Mouse (Mus musculus): Measurements from ENCODE around the gene Olfr763. TPM values are rescaled to one million over a fixed set of nuclear protein-coding genes. Genes with fewer than 3 reads are reported as not detected.
"Not testable (repeated sequence)": the region's sequence is repeated elsewhere in the genome, so short reads cannot be mapped to it uniquely, and the experiment has no call there.

Gene Olfr763
- total RNA-seq (2021): not detected
- long read RNA-seq, experiment 1: 0 reads
- long read RNA-seq, experiment 2: 0 reads

DNA sequence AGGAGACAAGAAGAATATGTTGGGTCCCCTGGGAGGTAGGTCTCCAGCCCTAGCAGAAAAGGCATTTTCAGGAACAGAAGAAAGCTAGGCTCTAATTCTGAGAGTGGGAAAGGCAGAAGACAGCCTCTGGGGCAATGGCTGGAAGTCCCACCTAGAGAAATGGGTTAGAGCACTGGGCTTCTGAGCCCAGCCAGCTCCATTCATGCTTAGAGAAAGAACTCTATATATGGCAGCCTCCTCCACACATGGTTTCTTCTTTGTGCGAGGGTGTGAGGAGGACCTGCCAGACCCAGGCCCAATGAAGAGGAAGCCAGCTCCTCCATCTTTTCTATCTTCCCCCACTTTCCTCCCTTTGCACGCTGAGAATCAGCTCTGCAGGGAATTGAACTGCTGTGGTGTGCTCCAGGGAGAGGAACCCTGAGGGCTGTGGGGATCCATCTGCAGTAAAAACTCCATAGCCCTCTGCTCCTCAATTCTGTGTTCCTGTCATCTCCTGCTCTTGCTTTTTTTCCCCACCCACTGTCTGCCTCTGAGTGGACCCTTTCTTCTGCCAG lies at the start of gene Olfr763:
Gene Olfr763 (plus strand): TSS at position 504 of the 554 bp plus-strand sequence.
- DNase-seq: no peak

GRCm38 (mm10) chr10:128964961-128965360 lies 45.6 kb upstream of the Olfr763 start:
- no peak for DNase-seq

DNA sequence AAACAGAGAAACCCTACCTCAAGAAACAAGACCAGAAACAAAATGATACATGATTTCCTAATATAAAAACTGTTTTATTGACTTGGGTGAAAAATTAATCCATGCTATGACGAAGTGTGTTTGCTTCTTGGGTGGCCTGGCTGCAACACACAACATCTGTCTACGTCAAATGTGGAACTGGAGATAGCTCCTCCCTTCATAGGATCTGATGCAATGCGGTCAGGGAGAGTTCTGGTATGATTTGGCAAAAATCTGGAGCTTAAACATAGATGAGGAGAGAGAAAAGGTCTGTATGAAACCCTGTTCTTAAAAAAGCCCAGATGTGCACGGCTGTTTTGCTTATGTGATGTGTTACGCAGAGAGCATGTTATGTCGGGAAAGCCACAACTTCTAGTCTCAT lies 44.7 kb upstream of the Olfr763 start:
- no peak for DNase-seq

GRCm38 (mm10) chr10:128968341-128968749 lies 42.2 kb upstream of the Olfr763 start:
- DNase-seq: peak in 1 of 2 experiments; percentile 21

GRCm38 (mm10) chr10:128970740-128971250 lies 39.8 kb upstream of the Olfr763 start:
- no peak for DNase-seq

DNA sequence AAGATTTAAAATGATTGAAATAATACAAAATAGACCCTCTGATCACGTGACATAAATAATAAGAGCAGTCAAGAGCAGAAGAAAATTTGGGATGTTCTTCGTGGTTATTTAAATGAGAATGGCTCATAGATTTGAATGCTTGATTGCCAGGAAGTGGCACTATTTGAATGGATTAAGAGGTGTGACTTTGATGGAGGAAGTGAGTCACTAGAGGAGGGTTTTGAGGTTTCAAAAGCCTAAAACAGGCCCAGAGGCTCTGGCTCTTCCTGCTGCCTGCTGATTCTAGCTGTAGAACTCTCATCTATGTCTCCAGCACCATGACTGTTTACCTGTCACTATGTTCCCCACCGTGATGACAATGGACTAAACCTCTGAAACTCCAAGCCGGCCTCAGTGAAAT lies 37.8 kb upstream of the Olfr763 start:
- no peak for DNase-seq

DNA sequence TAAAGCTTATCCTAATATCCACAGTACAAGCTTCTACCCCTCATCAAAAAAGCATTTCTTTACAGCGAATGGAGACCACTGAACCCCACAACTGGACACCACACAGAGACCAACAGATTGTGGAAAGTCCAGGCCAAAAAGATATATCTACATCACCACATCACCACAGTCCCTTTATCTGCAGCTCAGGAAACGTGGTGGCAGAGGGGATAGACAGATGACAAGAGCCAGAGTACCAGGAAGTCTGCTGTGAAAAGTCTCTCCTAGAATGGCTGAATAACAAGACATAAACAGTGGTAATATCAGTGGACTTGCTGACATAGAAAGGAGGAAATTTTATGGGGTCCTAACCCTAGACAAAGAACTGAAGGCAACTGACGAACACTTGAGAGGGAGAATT lies 34.2 kb upstream of the Olfr763 start:
- no peak for DNase-seq

GRCm38 (mm10) chr10:128977522-128978114 lies 33.0 kb upstream of the Olfr763 start:
- peak; percentile 38 to 65 for DNase-seq

- no peak for DNase-seq
Measured at GRCm38 (mm10) chr10:128980644-128981365, 29.8 kb upstream of the Olfr763 start.

DNA sequence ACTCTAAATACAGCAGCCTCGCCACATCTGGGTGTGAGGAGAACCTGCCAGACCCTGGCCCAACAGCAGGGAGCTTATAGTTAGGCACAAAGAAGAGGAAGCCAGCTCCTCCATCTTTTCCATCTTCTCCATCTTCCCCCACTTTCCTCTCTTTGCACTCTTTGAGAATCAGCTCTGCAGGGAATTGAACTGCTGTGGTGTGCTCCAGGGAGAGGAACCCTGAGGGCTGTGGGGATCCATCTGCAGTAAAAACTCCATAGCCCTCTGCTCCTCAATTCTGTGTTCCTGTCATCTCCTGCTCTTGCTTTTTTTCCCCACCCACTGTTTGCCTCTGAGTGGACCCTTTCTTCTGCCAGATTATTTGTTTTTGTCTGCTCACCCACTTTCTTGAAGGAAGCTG lies 21.5 kb upstream of the Olfr763 start, which contains the start of gene Olfr9:
Gene Olfr9 (plus strand): TSS at position 301 of the 400 bp plus-strand sequence.
- not testable (repeated sequence) for DNase-seq

- DNase-seq: not testable (repeated sequence)
Measured at GRCm38 (mm10) chr10:128990129-128990850, 20.3 kb upstream of the Olfr763 start.

DNA sequence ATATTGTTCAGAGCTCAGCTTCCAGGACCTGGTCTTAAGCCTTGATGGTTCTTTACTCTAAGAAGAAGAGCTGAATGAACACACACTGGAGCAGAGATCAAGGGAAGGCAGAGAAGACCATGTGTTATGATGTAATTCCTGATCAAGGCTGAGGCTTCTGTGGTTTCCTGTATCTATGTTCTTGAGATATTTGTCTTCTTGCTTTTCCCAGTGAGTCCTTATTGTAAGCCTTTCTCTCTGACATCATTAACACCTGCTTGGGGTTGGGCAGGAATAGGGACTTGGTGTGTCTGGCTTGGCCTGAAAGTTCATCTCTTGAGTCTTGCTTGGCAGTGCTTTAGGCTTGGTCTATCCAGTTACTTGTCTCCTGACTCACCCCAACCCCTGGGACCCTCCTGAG lies 19.6 kb upstream of the Olfr763 start:
- DNase-seq: no peak

DNA sequence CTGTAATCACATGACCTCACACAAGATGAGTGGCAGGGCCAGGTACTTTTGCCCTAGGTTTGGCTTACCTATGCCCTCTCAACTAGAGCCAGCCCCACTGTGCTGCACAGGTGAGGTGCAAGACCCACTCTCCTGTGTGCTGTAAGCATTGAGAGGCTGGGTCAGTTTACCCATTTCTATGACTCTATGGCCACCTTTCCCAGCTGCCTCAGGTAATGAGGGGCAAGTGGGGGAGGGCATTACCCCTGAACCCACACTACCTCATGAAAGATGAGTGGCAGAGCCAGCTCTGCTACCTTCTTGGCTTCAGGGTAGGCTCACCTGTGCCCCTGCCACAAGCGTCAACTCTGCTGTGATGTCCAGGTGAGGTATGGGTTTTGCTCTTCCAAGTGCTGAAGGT lies 14.8 kb upstream of the Olfr763 start:
- no peak for DNase-seq

- no peak for DNase-seq
Measured at GRCm38 (mm10) chr10:128996523-128997040, 14.0 kb upstream of the Olfr763 start.

GRCm38 (mm10) chr10:129004032-129004920 lies 6.3 kb upstream of the Olfr763 start:
- DNase-seq: no peak

- not testable (repeated sequence) for DNase-seq
Measured at GRCm38 (mm10) chr10:129011511-129011910, 920 bp downstream of the Olfr763 start.

DNA sequence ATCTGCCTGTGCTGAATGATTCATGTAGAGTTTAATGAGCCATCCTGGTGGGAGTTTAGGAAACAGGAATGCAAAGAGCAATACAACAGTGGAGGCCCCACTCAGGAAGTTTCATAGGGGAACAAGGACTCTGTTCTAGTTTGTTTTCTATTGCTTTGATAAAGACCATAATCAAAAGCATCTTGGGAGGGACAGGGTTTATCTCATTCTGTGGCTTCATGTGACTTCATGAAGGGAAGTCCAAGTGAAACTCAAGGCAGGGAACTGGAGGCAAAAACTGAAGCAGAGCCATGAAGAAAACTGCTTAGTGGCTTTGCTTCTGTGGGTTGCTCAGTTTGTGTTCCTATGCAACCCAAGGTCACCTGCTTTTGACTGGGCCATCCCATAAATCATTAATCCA lies 3.9 kb downstream of the Olfr763 start:
- DNase-seq: no peak

DNA sequence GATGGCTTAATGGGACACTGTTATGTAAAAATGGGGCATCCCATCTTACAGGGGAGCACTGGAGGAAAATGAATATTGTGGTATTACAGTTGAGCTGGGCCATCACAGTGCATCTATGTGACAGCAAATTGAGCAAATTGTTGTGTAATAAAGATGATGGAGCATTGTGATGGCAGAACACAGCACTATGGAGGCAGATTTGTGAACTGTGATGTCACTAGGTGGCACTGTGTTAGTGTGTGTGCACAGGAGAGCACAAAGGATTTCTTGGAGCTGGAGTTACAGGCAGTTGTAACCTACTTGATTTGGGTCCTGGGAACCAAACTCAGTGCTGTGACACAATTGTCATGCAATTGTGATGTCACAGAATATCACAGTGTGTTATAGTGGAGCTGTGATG lies 12.7 kb downstream of the Olfr763 start:
- DNase-seq: no peak

DNA sequence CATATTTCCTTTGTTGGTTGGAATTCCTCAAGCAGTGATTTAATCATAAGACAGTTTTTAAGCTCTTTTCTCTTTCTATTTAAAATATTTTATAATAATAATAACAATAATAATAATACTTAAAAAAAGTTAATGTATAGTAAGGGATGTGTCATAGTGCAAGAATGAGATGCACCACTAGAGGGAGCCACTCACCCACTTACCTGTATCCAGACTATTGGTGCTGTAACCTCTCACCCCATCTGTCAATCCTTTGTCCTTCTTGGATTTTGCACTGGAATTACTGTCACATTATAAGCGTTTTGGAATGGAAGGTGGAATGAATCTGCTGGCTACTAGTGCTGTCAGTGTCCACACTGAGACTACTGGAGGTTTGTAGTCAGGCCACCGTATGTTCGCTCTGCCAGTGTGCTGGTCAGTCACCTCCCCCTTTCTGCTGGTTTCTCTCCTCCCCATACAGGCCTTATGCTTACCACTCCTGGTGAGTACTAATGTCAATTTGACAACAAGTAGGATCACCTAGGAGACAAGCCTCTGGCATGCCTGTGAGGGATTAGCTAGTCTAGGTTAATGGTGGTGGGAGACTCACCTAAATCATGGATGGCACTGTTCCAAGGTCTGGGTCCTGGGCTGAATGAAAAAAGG lies 15.5 kb downstream of the Olfr763 start:
- DNase-seq: peak; percentile 21 to 52

DNA sequence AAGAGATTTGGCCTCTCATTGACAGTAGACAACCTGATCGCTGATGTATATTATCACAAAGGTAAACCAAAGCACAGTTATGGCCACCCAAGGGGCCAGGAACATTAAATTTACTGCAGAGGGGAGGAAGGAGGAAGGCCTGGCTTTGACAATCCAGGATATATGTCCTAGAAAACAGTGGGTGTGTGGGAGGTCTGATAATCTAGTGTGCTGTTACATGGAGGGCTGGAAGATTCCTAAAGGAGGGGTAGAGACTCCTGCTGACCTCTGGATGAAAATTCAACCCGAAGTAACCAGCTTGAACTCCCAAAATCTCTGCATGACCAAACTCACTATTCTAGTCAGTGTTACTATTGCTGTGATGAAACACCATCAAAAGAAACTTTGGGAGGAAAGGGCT lies 17.8 kb downstream of the Olfr763 start:
- DNase-seq: no peak

DNA sequence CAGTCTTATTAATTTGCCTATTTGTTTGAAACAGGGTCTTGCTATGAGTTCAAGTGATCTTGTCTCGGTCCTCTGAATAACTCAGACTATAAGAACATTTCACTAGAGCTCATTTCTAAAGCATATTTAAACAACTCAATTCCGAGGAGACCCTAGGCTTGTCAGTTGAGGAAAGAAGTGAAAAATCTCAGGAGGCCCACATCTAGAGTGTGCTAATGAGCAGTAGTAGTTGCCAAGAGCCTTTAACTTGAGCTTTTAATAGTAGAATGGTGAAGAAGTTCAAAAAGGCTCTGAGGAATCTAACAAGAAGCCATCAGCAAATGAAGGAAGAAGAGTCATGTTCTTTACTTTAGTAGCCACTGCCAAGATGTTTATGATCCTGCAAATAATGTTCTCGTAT lies 29.2 kb downstream of the Olfr763 start, which contains the start of gene Olfr764-ps1:
Gene Olfr764-ps1 (minus strand): TSS at position 101 of the 400 bp plus-strand sequence.
- no peak for DNase-seq
